Comparison of ENCODE assay signal across 22 mouse cellular contexts in genomic region chr6:83802846-83803245, GRCm38 (mm10). TPM values are rescaled to one million over a fixed set of nuclear protein-coding genes. Genes with fewer than 3 reads are reported as not detected.
DNase-seq lines count a peak whose midpoint lies in the region; ATAC-seq and TF ChIP-seq lines count a peak whose summit lies in the region.
"Had no signal": no experiment of that assay in that cellular context is flagged by ENCODE, and none has a peak within 500 bp of the region (broad histone marks: within the 10 kb centered on the region; RNA-seq: fewer than 3 reads in every experiment).

No protein-coding gene starts in this region.

- no peak overlapping the region for H3K4me2 ChIP-seq in kidney, embryonic 15.5 days
- H3K4me2 ChIP-seq in forebrain, embryonic 13.5 days: no peak overlapping the region
- H3K4me2 ChIP-seq: embryonic facial prominence, embryonic 12.5 days; embryonic facial prominence, embryonic 15.5 days had no signal

- no peaks in the 10 kb centered on the region for H3K4me1 ChIP-seq in kidney, adult 2 months (ENCODE audit: control insufficient read depth, insufficient read depth, low read length)
- H3K4me1 ChIP-seq in kidney, embryonic 15.5 days: no peaks in the 10 kb centered on the region
- no peaks in the 10 kb centered on the region for H3K4me1 ChIP-seq in forebrain, embryonic 13.5 days
- H3K4me1 ChIP-seq: embryonic facial prominence, embryonic 12.5 days; embryonic facial prominence, embryonic 15.5 days had no signal

- no peak for ATAC-seq in kidney, embryonic 15.5 days (replicated peaks; ENCODE audit: low FRiP score)
- no peak for ATAC-seq in forebrain, embryonic 13.5 days
- ATAC-seq: forebrain, embryonic 14.5 days; forebrain, embryonic 16.5 days had no signal

- no peak overlapping the region for H3K9ac ChIP-seq in kidney, embryonic 15.5 days
- H3K9ac ChIP-seq in forebrain, embryonic 13.5 days: no peak overlapping the region
- H3K9ac ChIP-seq: embryonic facial prominence, embryonic 12.5 days; embryonic facial prominence, embryonic 15.5 days had no signal

- H3K36me3 ChIP-seq in kidney, adult 2 months (ENCODE audit: control insufficient read depth, insufficient read depth, low read length): no peaks in the 10 kb centered on the region
- H3K36me3 ChIP-seq in kidney, embryonic 15.5 days: peaks cover 62% of the 10 kb centered on the region
- H3K36me3 ChIP-seq in forebrain, embryonic 13.5 days (ENCODE audit: poor library complexity, severe bottlenecking): peaks cover 75% of the 10 kb centered on the region

- H3K27ac ChIP-seq in kidney, adult 2 months (ENCODE audit: insufficient read depth, low read depth, low read length): no peak overlapping the region
- H3K27ac ChIP-seq in kidney, embryonic 15.5 days: no peak overlapping the region
- no peak overlapping the region for H3K27ac ChIP-seq in forebrain, embryonic 13.5 days
- H3K27ac ChIP-seq: embryonic facial prominence, embryonic 12.5 days; embryonic facial prominence, embryonic 15.5 days had no signal

- TF ChIP-seq CTCF in kidney, adult 2 months (conservative IDR thresholded peaks at IDR 0.05; ENCODE audit: insufficient read depth, insufficient read length, low read depth, low read length): no peak

- H3K27me3 ChIP-seq in kidney, adult 2 months (replicated peaks; ENCODE audit: control insufficient read depth, insufficient read depth, low read length): no peaks in the 10 kb centered on the region
- no peaks in the 10 kb centered on the region for H3K27me3 ChIP-seq in kidney, embryonic 15.5 days
- no peaks in the 10 kb centered on the region for H3K27me3 ChIP-seq in forebrain, embryonic 13.5 days
- H3K27me3 ChIP-seq: embryonic facial prominence, embryonic 12.5 days; embryonic facial prominence, embryonic 15.5 days had no signal

- 73% methylated on average over 3 of the region's 3 CpGs for WGBS in kidney, adult 2 months
- WGBS in kidney, embryonic 15.5 days: 92% methylated on average over 3 of the region's 3 CpGs
- 90% methylated on average over 3 of the region's 3 CpGs for WGBS in forebrain, embryonic 13.5 days

- TF ChIP-seq POLR2A in kidney, adult 2 months (IDR thresholded peaks at IDR 0.05; ENCODE audit: low read depth, low read length): no peak

- peak; percentile 33 for DNase-seq in adrenal gland, postnatal 14 days
- no peak for DNase-seq in adrenal gland, postnatal 25 days
- DNase-seq in kidney, adult 2 months: peak; percentile 2
- DNase-seq in fat pad, adult 2 months (ENCODE audit: extremely low read depth, low read depth, low spot score): peak; percentile 86
- no peak for DNase-seq in thymus, postnatal 14 days
- DNase-seq: adrenal gland, adult 2 months; cerebellum, adult 2 months; cerebellum, adult 9-10 months; cerebellum, postnatal 10 days; cerebellum, postnatal 25 days; embryo, embryonic 11 days had no signal

- H3K9me3 ChIP-seq in kidney, embryonic 15.5 days (replicated peaks): no peaks in the 10 kb centered on the region
- no peaks in the 10 kb centered on the region for H3K9me3 ChIP-seq in forebrain, embryonic 13.5 days (replicated peaks)
- H3K9me3 ChIP-seq: embryonic facial prominence, embryonic 12.5 days; embryonic facial prominence, embryonic 15.5 days had no signal

- no peak overlapping the region for H3K4me3 ChIP-seq in kidney, adult 2 months (ENCODE audit: insufficient read depth, low read depth, low read length)
- H3K4me3 ChIP-seq in kidney, embryonic 15.5 days (replicated peaks): no peak overlapping the region
- no peak overlapping the region for H3K4me3 ChIP-seq in forebrain, embryonic 13.5 days
- H3K4me3 ChIP-seq: embryonic facial prominence, embryonic 12.5 days; embryonic facial prominence, embryonic 15.5 days; erythroblast, embryonic 14.5 days had no signal

RNA-seq across cellular contexts. Expression of gene Nagk, which starts 8.1 kb away (rescaled TPM):
- 37.6 and 42.1 TPM in 2 replicates for total RNA-seq in adrenal gland, postnatal 14 days (2021)
- total RNA-seq in adrenal gland, postnatal 25 days (2021): 50.4 and 59.5 TPM in 2 replicates
- polyA plus RNA-seq in kidney, adult 2 months (2012; rRNA removed): 32.2 and 38.6 TPM in 2 replicates
- polyA plus RNA-seq in kidney, embryonic 15.5 days (2015; fragmentation: Nextera tagmentation; extraction: Ambion mirVana): 49.8 and 54.1 TPM in 2 replicates
- polyA plus RNA-seq in forebrain, embryonic 13.5 days (2015; fragmentation: Nextera tagmentation; extraction: Ambion mirVana): 64.9 and 72.8 TPM in 2 replicates

RNA-seq across cellular contexts. Expression of gene Tex261, which starts 27.2 kb away (rescaled TPM):
- 111 and 143 TPM in 2 replicates for total RNA-seq in adrenal gland, postnatal 14 days (2021)
- 108 and 125 TPM in 2 replicates for total RNA-seq in adrenal gland, postnatal 25 days (2021)
- 156 and 169 TPM in 2 replicates for polyA plus RNA-seq in kidney, adult 2 months (2012; rRNA removed)
- 79.7 and 86.7 TPM in 2 replicates for polyA plus RNA-seq in kidney, embryonic 15.5 days (2015; fragmentation: Nextera tagmentation; extraction: Ambion mirVana)
- polyA plus RNA-seq in forebrain, embryonic 13.5 days (2015; fragmentation: Nextera tagmentation; extraction: Ambion mirVana): 66.0 and 77.5 TPM in 2 replicates

RNA-seq across cellular contexts. Expression of gene Paip2b, which starts 28.7 kb away (rescaled TPM):
- total RNA-seq in adrenal gland, postnatal 14 days (2021): 25.2 and 35.1 TPM in 2 replicates
- 21.1 and 28.2 TPM in 2 replicates for total RNA-seq in adrenal gland, postnatal 25 days (2021)
- 7.1 and 10.0 TPM in 2 replicates for polyA plus RNA-seq in kidney, adult 2 months (2012; rRNA removed)
- polyA plus RNA-seq in kidney, embryonic 15.5 days (2015; fragmentation: Nextera tagmentation; extraction: Ambion mirVana): 16.8 and 25.7 TPM in 2 replicates
- polyA plus RNA-seq in forebrain, embryonic 13.5 days (2015; fragmentation: Nextera tagmentation; extraction: Ambion mirVana): 30.0 and 39.5 TPM in 2 replicates

RNA-seq across cellular contexts. Expression of gene Ankrd53, which starts 40.4 kb away (rescaled TPM):
- total RNA-seq in adrenal gland, postnatal 14 days (2021): 0.23 TPM in 1 of 2 replicates, not detected in the other
- total RNA-seq in adrenal gland, postnatal 25 days (2021): 0.30 TPM in 1 of 2 replicates, not detected in the other
- polyA plus RNA-seq in kidney, adult 2 months (2012; rRNA removed): 0.14 TPM in 2 replicates
- polyA plus RNA-seq in kidney, embryonic 15.5 days (2015; fragmentation: Nextera tagmentation; extraction: Ambion mirVana): not detected in 2 replicates
- polyA plus RNA-seq in forebrain, embryonic 13.5 days (2015; fragmentation: Nextera tagmentation; extraction: Ambion mirVana): 0.13 and 0.28 TPM in 2 replicates
- total RNA-seq: adrenal gland, adult 2 months; adrenal gland, postnatal 36 days; MEL had no signal
- polyA plus RNA-seq: adrenal gland, adult 2 months; cerebellum, adult 2 months; cortical plate, adult 2 months; embryonic facial prominence, embryonic 15.5 days; erythroblast, embryonic 14.5 days; forebrain, embryonic 14.5 days; frontal cortex, adult 2 months had no signal

Comparison
In these comparisons a context has a peak if more than half of its experiments do, and no peak if none do; other contexts are left out.
1. DNase-seq: peak in adrenal gland, postnatal 14 days (single experiment), kidney, adult 2 months (single experiment) and fat pad, adult 2 months (single experiment); none in adrenal gland, postnatal 25 days (single experiment) and thymus, postnatal 14 days (single experiment).